Comparison of ENCODE assay signal across 7 mouse cellular contexts in the genomic region with DNA sequence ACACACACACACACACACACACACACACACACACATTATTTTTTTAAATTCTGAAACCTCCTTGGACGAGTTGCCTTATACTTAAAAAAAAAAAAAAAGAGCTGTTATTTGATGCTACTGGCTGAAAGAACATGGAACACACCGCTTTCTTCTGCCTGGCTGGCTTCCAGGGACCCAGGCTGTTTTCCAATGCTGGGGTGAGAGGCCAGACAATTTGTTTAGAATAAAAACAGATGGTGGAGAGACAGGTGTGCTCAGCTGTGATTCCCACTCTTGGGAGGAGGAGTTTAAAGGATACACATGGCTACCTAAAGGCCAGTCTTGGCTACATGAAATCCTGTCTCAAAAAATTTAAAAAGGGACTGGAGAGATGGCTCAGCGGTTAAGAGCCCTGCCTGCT. TPM values are rescaled to one million over a fixed set of nuclear protein-coding genes. Genes with fewer than 3 reads are reported as not detected.
DNase-seq lines count a peak whose midpoint lies in the region.

No protein-coding gene starts in this region.

- DNase-seq in urinary bladder, postnatal 14 days (ENCODE audit: low spot score): peak; percentile 65
- no peak for DNase-seq in urinary bladder, adult 2 months (ENCODE audit: low spot score)
- peak; percentile 63 to 68 for DNase-seq in heart, adult 9 months (ENCODE audit: low spot score in 2 of 2)
- DNase-seq in kidney, postnatal 4 days: peak; percentile 74 to 79
- peak; percentile 67 for DNase-seq in testis, postnatal 14 days (ENCODE audit: low spot score)
- no peak for DNase-seq in layer of hippocampus, postnatal 14 days (ENCODE audit: low spot score in 2 of 2)
- DNase-seq in spleen, postnatal 10 days (ENCODE audit: low spot score in 2 of 2): no peak

RNA-seq across cellular contexts. Expression of a gene that starts 4.1 kb away (rescaled TPM):
- polyA plus RNA-seq in urinary bladder, adult 2 months (2012; rRNA removed): 9.5 and 9.6 TPM in 2 replicates
- total RNA-seq in layer of hippocampus, postnatal 14 days (2021): 1 to 10 TPM; 3.0 to 3.1 TPM

RNA-seq across cellular contexts. Expression of a gene that starts 5.5 kb away (rescaled TPM):
- 0.06 TPM in 1 of 2 replicates, not detected in the other for polyA plus RNA-seq in urinary bladder, adult 2 months (2012; rRNA removed)
- 10 to 100 TPM; 46.2 to 49.3 TPM for total RNA-seq in layer of hippocampus, postnatal 14 days (2021)

RNA-seq across cellular contexts. Expression of a gene that starts 28.9 kb away (rescaled TPM):
- 0.03 TPM in 2 replicates for polyA plus RNA-seq in urinary bladder, adult 2 months (2012; rRNA removed)
- total RNA-seq in layer of hippocampus, postnatal 14 days (2021): 10 to 100 TPM; 72.5 to 74.5 TPM

RNA-seq across cellular contexts. Expression of a gene that starts 39.3 kb away (rescaled TPM):
- 104 and 116 TPM in 2 replicates for polyA plus RNA-seq in urinary bladder, adult 2 months (2012; rRNA removed)
- total RNA-seq in layer of hippocampus, postnatal 14 days (2021): 100 to 1,000 TPM; 149 to 163 TPM

RNA-seq across cellular contexts. Expression of a gene that starts 43.9 kb away (rescaled TPM):
- polyA plus RNA-seq in urinary bladder, adult 2 months (2012; rRNA removed): 0.83 and 1.4 TPM in 2 replicates
- total RNA-seq in layer of hippocampus, postnatal 14 days (2021): 100 to 1,000 TPM; 240 to 246 TPM

Comparison
In these comparisons a context has a peak if more than half of its experiments do, and no peak if none do; other contexts are left out.
1. DNase-seq: peak in urinary bladder, postnatal 14 days (single experiment), heart, adult 9 months (2 of 2), kidney, postnatal 4 days (2 of 2) and testis, postnatal 14 days (single experiment); none in urinary bladder, adult 2 months (single experiment), layer of hippocampus, postnatal 14 days (0 of 2) and spleen, postnatal 10 days (0 of 2).